Mouse (Mus musculus) CH12.LX (cell line): ENCODE data around the gene Cradd. TPM values are rescaled to one million over a fixed set of nuclear protein-coding genes. Genes with fewer than 3 reads are reported as not detected.

Experiments used
- DNase-seq: peaks from one replicate; pipeline ENCODE4 v3.0.0-alpha.2; 2013; ENCODE audit errors: extremely low read depth
- H3K27ac ChIP-seq: 2 replicates; pipeline ENCODE4 v1.5.1; 2012; ENCODE audit warnings: low read depth, mild to moderate bottlenecking, control low read depth, moderate library complexity; ENCODE audit not compliant: insufficient read depth
- H3K27me3 ChIP-seq: replicated peaks from 2 replicates; pipeline ENCODE3; 2012; ENCODE audit warnings: inconsistent platforms
- H3K36me3 ChIP-seq, 2 experiments: replicated peaks in 1 of 2; 2 replicates each; pipeline versions ENCODE3 to v1.6.1; 2012; ENCODE audit warnings: inconsistent platforms in 1 of 2, low read length in 1 of 2, mild to moderate bottlenecking in 1 of 2, mixed read lengths in 1 of 2, moderate library complexity in 1 of 2; ENCODE audit not compliant: control insufficient read depth in 1 of 2, insufficient read depth in 1 of 2
- H3K4me1 ChIP-seq, 2 experiments: 2 replicates each; pipeline ENCODE4 v1.6.1; 2012; ENCODE audit warnings: inconsistent platforms in 1 of 2, moderate library complexity in 1 of 2; ENCODE audit not compliant: insufficient read depth in 2 of 2, control insufficient read depth in 1 of 2
- H3K4me2 ChIP-seq: 2 replicates; pipeline ENCODE4 v1.6.1; 2012; ENCODE audit warnings: low read depth, mild to moderate bottlenecking, control low read depth; ENCODE audit not compliant: poor library complexity, insufficient read depth, severe bottlenecking
- H3K4me3 ChIP-seq, 3 experiments: fragments of 150-350 bp in 1 of 3; sonication (generic) in 1 of 3; replicated peaks in 1 of 3; 2 replicates each; pipeline versions ENCODE3 to v1.5.1; 2011 to 2012; ENCODE audit warnings: low read depth in 2 of 3, low read length in 2 of 3, mild to moderate bottlenecking in 2 of 3, moderate library complexity in 2 of 3, control low read depth in 1 of 3, improper control_type of control experiment in 1 of 3, inconsistent platforms in 1 of 3, mixed read lengths in 1 of 3; ENCODE audit not compliant: poor library complexity in 1 of 3
- H3K79me2 ChIP-seq: replicated peaks from 2 replicates; pipeline ENCODE4 v1.6.1; 2012; ENCODE audit warnings: mild to moderate bottlenecking, moderate library complexity; ENCODE audit not compliant: control insufficient read depth, poor library complexity, insufficient read depth, severe bottlenecking; ENCODE audit errors: extremely low read depth
- H3K9ac ChIP-seq: 2 replicates; pipeline ENCODE4 v1.6.1; 2012; ENCODE audit warnings: low read depth, mild to moderate bottlenecking, control low read depth, moderate library complexity; ENCODE audit not compliant: insufficient read depth
- H3K9me3 ChIP-seq: replicated peaks from 2 replicates; pipeline ENCODE3; 2012; ENCODE audit warnings: low read length, inconsistent platforms, mixed read lengths
- E2F4 ChIP-seq: IDR thresholded peaks from 2 replicates; pipeline ENCODE4 v1.6.1; 2011; ENCODE audit warnings: low read depth, low read length, improper control_type of control experiment; ENCODE audit not compliant: insufficient replicate concordance
- ELF1 ChIP-seq: IDR thresholded peaks from 2 replicates; pipeline ENCODE4 v1.6.1; 2014; ENCODE audit warnings: low read depth, mild to moderate bottlenecking, inconsistent platforms, low read length, improper control_type of control experiment
- EP300 ChIP-seq: IDR thresholded peaks from 2 replicates; pipeline ENCODE4 v1.6.1; 2011; ENCODE audit warnings: low read length, improper control_type of control experiment
- ETS1 ChIP-seq: conservative IDR thresholded peaks from 2 replicates; pipeline ENCODE4 v1.6.1; 2012; ENCODE audit warnings: low read depth, mild to moderate bottlenecking, inconsistent platforms, low read length, improper control_type of control experiment, moderate library complexity
- HCFC1 ChIP-seq: IDR thresholded peaks from 2 replicates; pipeline ENCODE4 v1.6.1; 2012; ENCODE audit warnings: low read depth, mild to moderate bottlenecking, inconsistent platforms, low read length, improper control_type of control experiment
- JUN ChIP-seq: IDR thresholded peaks from 2 replicates; pipeline ENCODE4 v1.6.1; 2011; ENCODE audit warnings: low read depth, mild to moderate bottlenecking, low read length, improper control_type of control experiment, moderate library complexity; ENCODE audit not compliant: insufficient read depth
- MAX ChIP-seq: IDR thresholded peaks from 2 replicates; pipeline ENCODE4 v1.6.1; 2011; ENCODE audit warnings: low read length, improper control_type of control experiment
- MEF2A ChIP-seq: IDR thresholded peaks from 2 replicates; pipeline ENCODE4 v1.6.1; 2014; ENCODE audit warnings: low read depth, mild to moderate bottlenecking, inconsistent platforms, low read length, improper control_type of control experiment, borderline replicate concordance
- MXI1 ChIP-seq: IDR thresholded peaks from 2 replicates; pipeline ENCODE4 v1.6.1; 2011; ENCODE audit warnings: mild to moderate bottlenecking, low read depth, low read length, improper control_type of control experiment
- MYC ChIP-seq: IDR thresholded peaks from 2 replicates; pipeline ENCODE4 v1.6.1; 2011; ENCODE audit warnings: low read depth, mild to moderate bottlenecking, improper control_type of control experiment, low read length
- NELFE ChIP-seq: IDR thresholded peaks from 2 replicates; pipeline ENCODE4 v1.6.1; 2011; ENCODE audit warnings: low read depth, low read length, improper control_type of control experiment
- PAX5 ChIP-seq: IDR thresholded peaks from 2 replicates; pipeline ENCODE4 v1.6.1; 2012; ENCODE audit warnings: low read length, inconsistent platforms, mixed read lengths
- POLR2A ChIP-seq: IDR thresholded peaks from 2 replicates; pipeline ENCODE4 v1.6.1; 2011; ENCODE audit warnings: low read depth, mild to moderate bottlenecking, improper control_type of control experiment, low read length
- POLR2AphosphoS2 ChIP-seq: IDR thresholded peaks from 2 replicates; pipeline ENCODE4 v1.6.1; 2011; ENCODE audit warnings: low read depth, low read length, improper control_type of control experiment
- SMC3 ChIP-seq: IDR thresholded peaks from 2 replicates; pipeline ENCODE4 v1.6.1; 2011; ENCODE audit warnings: low read depth, low read length, improper control_type of control experiment
- TCF12 ChIP-seq: IDR thresholded peaks from 2 replicates; pipeline ENCODE4 v1.6.1; 2014; ENCODE audit warnings: low read depth, mild to moderate bottlenecking, inconsistent platforms, low read length, improper control_type of control experiment
- UBTF ChIP-seq: IDR thresholded peaks from 2 replicates; pipeline ENCODE4 v1.6.1; 2012; ENCODE audit warnings: low read depth, mild to moderate bottlenecking, inconsistent platforms, low read length, improper control_type of control experiment, moderate library complexity
- USF2 ChIP-seq: conservative IDR thresholded peaks from 2 replicates; pipeline ENCODE4 v1.6.1; 2011; ENCODE audit warnings: low read depth, low read length, improper control_type of control experiment
- ZC3H11A ChIP-seq: IDR thresholded peaks from 2 replicates; pipeline ENCODE4 v1.6.1; 2012; ENCODE audit warnings: low read depth, mild to moderate bottlenecking, inconsistent platforms, low read length, improper control_type of control experiment
- ZKSCAN1 ChIP-seq: IDR thresholded peaks from 2 replicates; pipeline ENCODE4 v1.6.1; 2012; ENCODE audit warnings: low read depth, inconsistent platforms, low read length, improper control_type of control experiment, borderline replicate concordance
- dilution Hi-C: fragments of 300-500 bp; cut with MboI; formaldehyde crosslinking; loops from 2 replicates; pipeline ENCODE4 v1.14.3; 2020; ENCODE audit warnings: low sequenced_read_pairs; ENCODE audit not compliant: extremely low pct_unique_long_range_greater_than_20kb, extremely low pct_ligation_motif_present
- in situ Hi-C: fragments of 300-500 bp; cut with MboI; formaldehyde crosslinking; loops from 3 replicates; pipeline ENCODE4 v1.14.3; 2019; ENCODE audit warnings: low sequenced_read_pairs, low pct_ligation_motif_present, low pct_unique_long_range_greater_than_20kb, mixed read lengths
- polyA plus RNA-seq: library from polyadenylated mRNA; unstranded; fragments of >175 nt; gene quantifications from 2 replicates; pipeline ENCODE4 v1.2.1, GENCODE M21; 2012; ENCODE audit warnings: low read depth; ENCODE audit not compliant: insufficient read length
- total RNA-seq, 2 experiments: library from RNA; depleted of rRNA; stranded (reverse); fragments of 300-350 nt in 1 of 2; fragments of >200 nt in 1 of 2; gene quantifications; 2 replicates each; pipeline ENCODE4 v1.2.3; 2012 to 2014

The Cradd gene
- total and polyA plus RNA-seq, 3 experiments = 5.6 to 8.8 (median 5.6) TPM

GRCm38 (mm10) chr10:95197377-95197776, 126.6 kb downstream of the Cradd start:
- Histone ChIP-seq H3K9ac (no peak overlapping the region), H3K4me3 (no peak overlapping the region), H3K27me3 (no peaks in the 10 kb centered on the region), H3K4me1 (peaks cover 7 to 11% of the 10 kb centered on the region in 2 experiments; a peak in 2 of 4 replicates), H3K9me3 (no peaks in the 10 kb centered on the region), H3K36me3 (no peaks in the 10 kb centered on the region), H3K79me2 (no peaks in the 10 kb centered on the region), H3K4me2 (no peak overlapping the region), H3K27ac (no peak overlapping the region)
- TF ChIP-seq MYC (no peak), MXI1 (no peak), MEF2A (no peak), USF2 (no peak), TCF12 (no peak), ZKSCAN1 (no peak), HCFC1 (no peak), MAX (no peak), POLR2AphosphoS2 (no peak), JUN (no peak), NELFE (no peak), EP300 (no peak), UBTF (no peak), E2F4 (no peak), ETS1 (no peak), ZC3H11A (no peak), SMC3 (no peak), POLR2A (no peak), PAX5 (no peak)
- DNase-seq = no peak
- dilution Hi-C loops (no loop called here), in situ Hi-C loops (no loop called here)

GRCm38 (mm10) chr10:95195719-95196118, 128.2 kb downstream of the Cradd start:
- peaks cover 7 to 13% of the 10 kb centered on the region in 2 experiments; a peak in 3 of 4 replicates for H3K4me1 ChIP-seq
- in situ Hi-C loops = no loop called here
- no peaks in the 10 kb centered on the region for H3K36me3 ChIP-seq
- no peak overlapping the region for H3K4me3 ChIP-seq
- no peaks in the 10 kb centered on the region for H3K27me3 ChIP-seq
- DNase-seq = no peak
- dilution Hi-C loops = no loop called here
- TF ChIP-seq HCFC1 (no peak), ELF1 (0 out of 2 replicates have a peak, but pooled peaks have one; percentile 9)
- H3K79me2 ChIP-seq = no peaks in the 10 kb centered on the region
- no peaks in the 10 kb centered on the region for H3K9me3 ChIP-seq
- H3K9ac ChIP-seq = no peak overlapping the region
- no peak overlapping the region for H3K27ac ChIP-seq
- H3K4me2 ChIP-seq = no peak overlapping the region
